Mouse (Mus musculus): ENCODE data around the gene Adamts18. TPM values are rescaled to one million over a fixed set of nuclear protein-coding genes. Genes with fewer than 3 reads are reported as not detected.

Gene Adamts18
- total RNA-seq, 2 experiments from 2014 or later, result 0.47 to 0.97 TPM

GRCm38 (mm10) chr8:113753153-113753552 is 95.4 kb downstream of the Adamts18 start:
- no peak for DNase-seq

- no peak for DNase-seq
Observed at GRCm38 (mm10) chr8:113752349-113752748, 96.2 kb downstream of the Adamts18 start.

GRCm38 (mm10) chr8:113735496-113736060 is 113.0 kb downstream of the Adamts18 start:
- DNase-seq, result no peak

DNA sequence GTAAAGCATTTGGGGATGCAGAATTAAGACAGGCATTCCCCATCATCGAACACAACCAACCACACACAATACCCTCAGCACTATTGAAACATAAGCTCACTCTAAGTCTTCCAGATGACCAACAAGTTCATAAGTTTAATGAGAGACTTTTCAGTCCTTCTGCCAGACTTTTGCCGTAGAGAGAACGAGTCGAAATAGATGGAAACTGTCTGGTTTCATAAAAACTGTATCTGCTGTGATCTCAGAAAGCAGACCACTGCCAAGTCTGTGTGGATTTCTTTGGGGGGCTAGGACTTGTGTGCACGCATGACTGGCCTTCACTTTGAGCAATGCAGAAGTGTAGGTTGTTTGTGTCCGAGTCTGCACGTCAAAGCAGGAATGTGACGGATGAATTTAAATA is 123.2 kb downstream of the Adamts18 start:
- DNase-seq, result no peak

- no peak for DNase-seq
Observed at GRCm38 (mm10) chr8:113723873-113724538, 124.5 kb downstream of the Adamts18 start.

- DNase-seq, result no peak
Observed at GRCm38 (mm10) chr8:113721459-113721858, 127.1 kb downstream of the Adamts18 start.

- DNase-seq, result no peak
Observed at GRCm38 (mm10) chr8:113704968-113705367, 143.6 kb downstream of the Adamts18 start.

DNA sequence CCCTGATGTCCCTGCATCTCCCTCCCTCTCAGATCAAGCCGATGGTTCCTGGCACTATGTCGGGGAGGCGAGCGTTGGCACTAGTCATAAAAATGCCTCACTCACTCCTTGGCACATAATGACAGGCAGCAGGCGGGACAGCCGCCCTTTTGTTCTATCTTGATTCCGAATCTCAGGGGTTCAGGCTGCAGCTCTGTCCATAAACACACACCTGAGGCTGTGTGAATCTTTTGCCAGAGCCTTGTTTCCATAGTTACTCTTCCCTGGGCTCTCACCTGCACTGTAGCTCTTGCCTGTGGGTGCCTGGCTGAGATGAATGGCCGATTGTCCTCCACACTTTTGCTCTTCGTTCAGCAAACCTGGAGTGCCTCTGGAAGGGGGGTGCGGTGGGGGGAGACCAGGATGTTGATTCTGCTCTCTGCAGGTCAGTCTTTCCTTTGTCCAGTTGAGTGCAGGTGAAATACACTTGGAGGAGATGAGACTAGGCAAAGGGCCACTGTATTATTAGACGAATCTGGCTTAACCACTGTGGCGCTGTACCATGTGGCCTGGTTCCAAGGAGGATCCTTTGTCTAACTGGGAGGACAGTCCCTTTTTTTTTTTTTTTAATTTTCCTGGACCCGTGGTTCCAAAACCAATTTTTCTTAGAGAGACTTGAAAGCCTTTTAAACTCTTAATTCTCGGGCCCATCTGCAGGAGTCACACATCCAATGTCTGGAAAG is 156.8 kb downstream of the Adamts18 start:
- DNase-seq, result no peak

GRCm38 (mm10) chr8:113688543-113688915 is 160.0 kb downstream of the Adamts18 start:
- no peak for DNase-seq

DNA sequence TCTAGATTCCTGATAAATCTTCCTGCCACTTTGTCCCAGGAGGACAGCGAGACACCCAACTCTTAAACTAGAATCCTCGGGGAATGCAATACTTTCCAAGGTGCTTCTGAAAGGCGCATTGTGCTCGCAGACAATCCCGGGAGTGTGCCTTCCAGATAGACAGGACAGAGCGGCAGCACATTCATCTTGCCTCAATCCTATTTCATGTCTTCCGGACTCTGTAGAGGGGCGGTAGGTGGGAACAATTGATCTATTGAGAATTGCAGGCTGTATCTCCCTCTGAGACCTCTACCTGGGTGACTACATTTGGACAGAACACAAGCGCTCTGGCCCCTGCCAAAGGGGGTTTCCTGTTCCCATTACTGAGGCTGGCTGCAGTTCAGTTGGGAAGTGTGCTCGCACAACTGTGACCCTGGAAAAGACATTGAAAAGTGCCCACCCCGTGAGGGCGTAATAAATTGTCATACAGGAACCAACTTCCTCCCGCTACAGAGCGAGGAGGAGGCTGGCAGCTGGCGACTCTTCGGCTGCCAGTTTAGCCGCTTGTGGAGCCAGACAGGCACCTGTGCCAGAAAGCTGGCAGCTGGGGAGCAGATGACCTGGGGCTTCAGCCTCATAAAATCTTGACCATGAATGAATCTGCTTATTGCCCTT is 160.5 kb downstream of the Adamts18 start:
- DNase-seq, result peak; percentile 18

- DNase-seq, result no peak
Observed at GRCm38 (mm10) chr8:113679361-113679760, 169.2 kb downstream of the Adamts18 start.

DNA sequence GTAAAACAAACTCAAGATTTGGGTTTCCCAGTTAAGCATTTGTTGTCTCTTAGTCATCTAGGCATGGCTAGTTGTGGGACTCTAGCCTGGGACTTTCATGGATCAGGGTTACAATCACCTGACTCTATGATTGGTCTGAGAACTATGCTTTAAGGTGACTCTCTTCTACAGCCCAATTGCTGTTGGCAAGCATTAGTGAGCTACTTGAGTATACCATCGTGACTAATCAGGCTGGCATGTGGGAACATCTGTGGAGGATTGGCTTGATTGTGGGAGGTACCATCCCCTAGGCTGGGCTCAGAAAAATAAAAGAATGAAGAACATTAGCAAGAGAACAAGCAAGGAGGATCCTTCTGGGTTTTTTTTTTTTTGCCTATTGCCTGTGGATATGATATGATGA is 171.7 kb downstream of the Adamts18 start:
- DNase-seq, result no peak

GRCm38 (mm10) chr8:113675281-113675680 is 173.3 kb downstream of the Adamts18 start:
- DNase-seq, result no peak

DNA sequence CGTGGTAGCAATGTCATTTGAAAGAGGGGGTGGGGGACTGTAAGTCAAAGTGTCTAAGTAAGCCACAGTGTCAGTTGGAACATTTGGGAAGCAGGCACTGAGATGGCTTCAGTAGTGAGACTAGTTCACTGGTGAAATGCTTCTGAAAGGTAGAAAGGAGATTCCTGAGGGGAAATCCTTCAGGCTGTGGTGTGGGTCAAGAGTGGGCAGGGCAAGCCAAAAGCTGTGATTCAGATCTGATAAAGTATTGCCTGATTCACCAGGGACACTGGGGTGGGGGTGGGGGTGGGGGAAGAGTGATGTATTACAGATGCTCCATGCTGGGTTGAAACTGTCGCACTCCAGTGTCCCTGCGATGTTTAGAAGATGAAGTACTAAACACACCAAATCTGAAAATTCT is 173.9 kb downstream of the Adamts18 start:
- DNase-seq, result no peak

GRCm38 (mm10) chr8:113673300-113673699 is 175.2 kb downstream of the Adamts18 start:
- DNase-seq, result no peak

DNA sequence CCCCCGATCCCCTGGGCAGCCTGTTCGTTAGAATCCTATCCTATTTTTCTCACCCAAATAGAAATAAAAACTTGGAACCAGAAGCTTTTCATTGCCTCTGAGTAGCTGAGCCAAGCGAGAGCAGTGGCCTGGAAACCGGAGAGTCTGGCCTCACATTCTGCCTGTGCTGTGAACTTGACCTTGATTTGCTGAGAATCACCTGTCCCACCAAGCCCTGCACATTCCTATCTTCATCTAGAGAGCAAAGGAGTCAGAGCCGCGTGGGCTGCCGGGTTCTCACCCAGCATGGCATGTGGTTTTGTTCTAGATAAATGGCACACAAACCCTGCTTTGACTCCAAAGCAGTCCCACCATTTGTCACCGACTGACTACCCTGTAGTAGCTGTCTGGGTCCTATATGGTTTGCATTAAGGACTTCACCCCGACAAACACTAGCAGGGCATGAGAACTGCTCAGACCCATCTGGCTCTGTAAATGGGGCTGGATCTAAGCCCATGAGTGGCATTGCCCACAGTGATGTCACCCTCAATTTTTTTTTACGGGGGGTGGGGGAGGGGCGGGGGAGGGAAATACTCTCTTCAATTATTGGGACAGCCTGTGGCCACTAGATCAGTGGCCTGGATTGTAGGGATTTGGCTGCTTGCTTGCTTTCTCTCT is 175.8 kb downstream of the Adamts18 start:
- no peak for DNase-seq

- no peak for DNase-seq
Observed at GRCm38 (mm10) chr8:113669924-113670323, 178.6 kb downstream of the Adamts18 start.

GRCm38 (mm10) chr8:113666714-113667432 is 181.7 kb downstream of the Adamts18 start:
- no peak for DNase-seq

GRCm38 (mm10) chr8:113665951-113666350 is 182.6 kb downstream of the Adamts18 start:
- no peak for DNase-seq

DNA sequence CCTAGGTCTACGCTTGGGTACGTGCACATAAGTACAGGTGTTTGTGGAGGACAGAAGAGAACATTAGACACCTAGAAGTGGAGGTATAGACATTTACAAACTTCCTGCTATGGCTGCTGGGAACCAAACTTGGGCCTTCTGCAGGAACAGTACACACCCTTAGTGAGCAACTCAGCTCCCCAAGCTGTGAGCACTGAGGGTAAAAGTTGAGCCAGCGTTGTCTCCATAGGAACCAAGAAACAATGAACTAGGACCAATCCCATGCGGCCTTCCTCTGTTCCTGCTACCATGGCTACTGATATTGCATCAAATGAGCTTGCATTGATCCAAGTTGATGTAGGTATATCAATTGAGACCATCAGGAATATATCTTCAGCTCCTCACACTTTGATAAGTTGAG is 183.5 kb downstream of the Adamts18 start:
- no peak for DNase-seq

GRCm38 (mm10) chr8:113664544-113664943 is 184.0 kb downstream of the Adamts18 start:
- DNase-seq, result peak; percentile 77

GRCm38 (mm10) chr8:113660128-113660527 is 188.4 kb downstream of the Adamts18 start:
- no peak for DNase-seq

Data from gastrocnemius, postnatal 10 days (tissue).